Mouse (Mus musculus): Measurements from ENCODE around the gene H1fnt. TPM values are rescaled to one million over a fixed set of nuclear protein-coding genes. Genes with fewer than 3 reads are reported as not detected.

H1fnt gene
- polyA plus RNA-seq, 1 experiment from 2014 or later = not detected

GRCm38 (mm10) chr15:98226096-98226495 lies 31.0 kb downstream of the H1fnt start:
- H3K27ac ChIP-seq (ENCODE audit: low read depth, low read length) = no peak overlapping the region
- H3K27me3 ChIP-seq (ENCODE audit: control insufficient read depth, insufficient read depth, low read length) = no peaks in the 10 kb centered on the region
- H3K4me2 ChIP-seq (replicated peaks; ENCODE audit: low read depth, low read length) = no peak overlapping the region
- no peaks in the 10 kb centered on the region for H3K36me3 ChIP-seq (ENCODE audit: control insufficient read depth, insufficient read depth, low read length)
- no peak for DNase-seq (ENCODE audit: low spot score)
- no peak overlapping the region for H3K4me3 ChIP-seq (ENCODE audit: low read depth, low read length)
- 72% methylated on average over 7 of the region's 7 CpGs for WGBS
- no peaks in the 10 kb centered on the region for H3K4me1 ChIP-seq (replicated peaks; ENCODE audit: control insufficient read depth, insufficient read depth, low read length)
- no peak overlapping the region for H3K9ac ChIP-seq (ENCODE audit: low read depth, low read length)
- no peaks in the 10 kb centered on the region for H3K9me3 ChIP-seq (ENCODE audit: control insufficient read depth, low read length)
- no peak for ATAC-seq (ENCODE audit: low FRiP score)

GRCm38 (mm10) chr15:98225610-98226009 lies 31.5 kb downstream of the H1fnt start:
- no peak overlapping the region for H3K4me3 ChIP-seq (ENCODE audit: low read depth, low read length)
- H3K36me3 ChIP-seq (ENCODE audit: control insufficient read depth, insufficient read depth, low read length) = no peaks in the 10 kb centered on the region
- no peaks in the 10 kb centered on the region for H3K4me1 ChIP-seq (replicated peaks; ENCODE audit: control insufficient read depth, insufficient read depth, low read length)
- ATAC-seq (ENCODE audit: low FRiP score) (no peak), DNase-seq (ENCODE audit: low spot score) (peak; percentile 12)
- H3K27me3 ChIP-seq (ENCODE audit: control insufficient read depth, insufficient read depth, low read length) = no peaks in the 10 kb centered on the region
- 45% methylated on average over 16 of the region's 16 CpGs for WGBS
- H3K4me2 ChIP-seq (replicated peaks; ENCODE audit: low read depth, low read length) = no peak overlapping the region
- H3K27ac ChIP-seq (ENCODE audit: low read depth, low read length) = no peak overlapping the region
- no peak overlapping the region for H3K9ac ChIP-seq (ENCODE audit: low read depth, low read length)
- no peaks in the 10 kb centered on the region for H3K9me3 ChIP-seq (ENCODE audit: control insufficient read depth, low read length)

GRCm38 (mm10) chr15:98222377-98222776 lies 34.7 kb downstream of the H1fnt start:
- Histone ChIP-seq H3K36me3 (ENCODE audit: control insufficient read depth, insufficient read depth, low read length) (no peaks in the 10 kb centered on the region), H3K9me3 (ENCODE audit: control insufficient read depth, low read length) (no peaks in the 10 kb centered on the region), H3K4me3 (ENCODE audit: low read depth, low read length) (no peak overlapping the region), H3K4me1 (replicated peaks; ENCODE audit: control insufficient read depth, insufficient read depth, low read length) (no peaks in the 10 kb centered on the region), H3K4me2 (replicated peaks; ENCODE audit: low read depth, low read length) (no peak overlapping the region), H3K9ac (ENCODE audit: low read depth, low read length) (no peak overlapping the region), H3K27me3 (ENCODE audit: control insufficient read depth, insufficient read depth, low read length) (no peaks in the 10 kb centered on the region), H3K27ac (ENCODE audit: low read depth, low read length) (no peak overlapping the region)
- no peak for DNase-seq (ENCODE audit: low spot score)
- ATAC-seq (ENCODE audit: low FRiP score) = no peak

- WGBS = 80% methylated on average over 4 of the region's 4 CpGs
- DNase-seq (ENCODE audit: low spot score) (no peak), ATAC-seq (ENCODE audit: low FRiP score) (no peak)
Observed at GRCm38 (mm10) chr15:98220877-98221276, 36.2 kb downstream of the H1fnt start, which contains the start of the genes Gm44579 and Olfr287. Gene Gm44579, minus strand, starts transcription at chr15:98220977. Gene Olfr287, minus strand, starts transcription at chr15:98221056.

GRCm38 (mm10) chr15:98214130-98214529 lies 43.0 kb downstream of the H1fnt start:
- no peak overlapping the region for H3K27ac ChIP-seq (ENCODE audit: low read depth, low read length)
- 75% methylated on average over 5 of the region's 5 CpGs for WGBS
- no peaks in the 10 kb centered on the region for H3K36me3 ChIP-seq (ENCODE audit: control insufficient read depth, insufficient read depth, low read length)
- no peak overlapping the region for H3K4me2 ChIP-seq (replicated peaks; ENCODE audit: low read depth, low read length)
- H3K4me3 ChIP-seq (ENCODE audit: low read depth, low read length) = no peak overlapping the region
- DNase-seq (ENCODE audit: low spot score) = no peak
- H3K9ac ChIP-seq (ENCODE audit: low read depth, low read length) = no peak overlapping the region
- no peaks in the 10 kb centered on the region for H3K27me3 ChIP-seq (ENCODE audit: control insufficient read depth, insufficient read depth, low read length)
- no peaks in the 10 kb centered on the region for H3K9me3 ChIP-seq (ENCODE audit: control insufficient read depth, low read length)
- no peaks in the 10 kb centered on the region for H3K4me1 ChIP-seq (replicated peaks; ENCODE audit: control insufficient read depth, insufficient read depth, low read length)
- ATAC-seq (ENCODE audit: low FRiP score) = no peak

More at GRCm38 (mm10) chr15:98220877-98221276, 36.2 kb downstream of the H1fnt start, which contains the start of the genes Gm44579 and Olfr287:
- no peaks in the 10 kb centered on the region for H3K4me1 ChIP-seq (replicated peaks; ENCODE audit: control insufficient read depth, insufficient read depth, low read length)
- H3K4me3 ChIP-seq (ENCODE audit: low read depth, low read length) = no peak within 1 kb of the TSS
- H3K27ac ChIP-seq (ENCODE audit: low read depth, low read length) = no peak within 1 kb of the TSS
- H3K27me3 ChIP-seq (ENCODE audit: control insufficient read depth, insufficient read depth, low read length) = no peaks in the 10 kb centered on the region
- H3K36me3 ChIP-seq (ENCODE audit: control insufficient read depth, insufficient read depth, low read length) = no peaks in the 10 kb centered on the region
- no peak within 1 kb of the TSS for H3K4me2 ChIP-seq (replicated peaks; ENCODE audit: low read depth, low read length)
- no peak within 1 kb of the TSS for H3K9ac ChIP-seq (ENCODE audit: low read depth, low read length)
- H3K9me3 ChIP-seq (ENCODE audit: control insufficient read depth, low read length) = no peaks in the 10 kb centered on the region

- no peaks in the 10 kb centered on the region for H3K4me1 ChIP-seq (replicated peaks; ENCODE audit: control insufficient read depth, insufficient read depth, low read length)
- no peak overlapping the region for H3K4me2 ChIP-seq (replicated peaks; ENCODE audit: low read depth, low read length)
- no peak overlapping the region for H3K27ac ChIP-seq (ENCODE audit: low read depth, low read length)
- DNase-seq (ENCODE audit: low spot score) = no peak
- no peaks in the 10 kb centered on the region for H3K9me3 ChIP-seq (ENCODE audit: control insufficient read depth, low read length)
- WGBS = 79% methylated on average over 5 of the region's 5 CpGs
- H3K36me3 ChIP-seq (ENCODE audit: control insufficient read depth, insufficient read depth, low read length) = no peaks in the 10 kb centered on the region
- H3K27me3 ChIP-seq (ENCODE audit: control insufficient read depth, insufficient read depth, low read length) = no peaks in the 10 kb centered on the region
- ATAC-seq (ENCODE audit: low FRiP score) = no peak
- no peak overlapping the region for H3K4me3 ChIP-seq (ENCODE audit: low read depth, low read length)
- no peak overlapping the region for H3K9ac ChIP-seq (ENCODE audit: low read depth, low read length)
Observed at GRCm38 (mm10) chr15:98213336-98213870, 43.7 kb downstream of the H1fnt start.

GRCm38 (mm10) chr15:98209676-98210075 lies 47.4 kb downstream of the H1fnt start:
- Histone ChIP-seq H3K4me1 (replicated peaks; ENCODE audit: control insufficient read depth, insufficient read depth, low read length) (no peaks in the 10 kb centered on the region), H3K36me3 (ENCODE audit: control insufficient read depth, insufficient read depth, low read length) (no peaks in the 10 kb centered on the region), H3K9me3 (ENCODE audit: control insufficient read depth, low read length) (no peaks in the 10 kb centered on the region), H3K4me2 (replicated peaks; ENCODE audit: low read depth, low read length) (no peak overlapping the region), H3K27ac (ENCODE audit: low read depth, low read length) (no peak overlapping the region), H3K9ac (ENCODE audit: low read depth, low read length) (no peak overlapping the region), H3K27me3 (ENCODE audit: control insufficient read depth, insufficient read depth, low read length) (no peaks in the 10 kb centered on the region), H3K4me3 (ENCODE audit: low read depth, low read length) (no peak overlapping the region)
- WGBS = 82% methylated on average over 7 of the region's 7 CpGs
- ATAC-seq (ENCODE audit: low FRiP score) (no peak), DNase-seq (ENCODE audit: low spot score) (no peak)

Other genes starting within 250 kb of the H1fnt start
- 32.1 and 32.6 TPM in 2 replicates for gene Pfkm, start 164.7 kb downstream of the H1fnt start, polyA plus RNA-seq (2014; fragmentation: Nextera tagmentation; extraction: Ambion mirVana)
- 40.6 and 41.5 TPM in 2 replicates for gene Senp1, start 163.5 kb downstream of the H1fnt start, polyA plus RNA-seq (2014; fragmentation: Nextera tagmentation; extraction: Ambion mirVana)
- gene Asb8, start 91.7 kb downstream of the H1fnt start, polyA plus RNA-seq (2014; fragmentation: Nextera tagmentation; extraction: Ambion mirVana) = 47.6 and 53.2 TPM in 2 replicates
- gene Ccdc184, start 90.1 kb downstream of the H1fnt start, polyA plus RNA-seq (2014; fragmentation: Nextera tagmentation; extraction: Ambion mirVana) = 13.3 and 15.9 TPM in 2 replicates
- gene Olfr288, start 61.8 kb downstream of the H1fnt start, polyA plus RNA-seq (2014; fragmentation: Nextera tagmentation; extraction: Ambion mirVana) = not detected in 2 replicates
- not detected in 2 replicates for gene Gm44579, start 36.3 kb downstream of the H1fnt start, polyA plus RNA-seq (2014; fragmentation: Nextera tagmentation; extraction: Ambion mirVana)
- gene Olfr287, start 36.2 kb downstream of the H1fnt start, polyA plus RNA-seq (2014; fragmentation: Nextera tagmentation; extraction: Ambion mirVana) = not detected in 2 replicates
- gene Olfr286, start 22.8 kb downstream of the H1fnt start, polyA plus RNA-seq (2014; fragmentation: Nextera tagmentation; extraction: Ambion mirVana) = not detected in 2 replicates
- 1.7 and 2.1 TPM in 2 replicates for gene Zfp641, start 38.9 kb upstream of the H1fnt start, polyA plus RNA-seq (2014; fragmentation: Nextera tagmentation; extraction: Ambion mirVana)
- not detected in 2 replicates for gene Olfr285, start 60.1 kb upstream of the H1fnt start, polyA plus RNA-seq (2014; fragmentation: Nextera tagmentation; extraction: Ambion mirVana)
- gene Olfr284, start 83.7 kb upstream of the H1fnt start, polyA plus RNA-seq (2014; fragmentation: Nextera tagmentation; extraction: Ambion mirVana) = not detected in 2 replicates
- gene Olfr283, start 123.7 kb upstream of the H1fnt start, polyA plus RNA-seq (2014; fragmentation: Nextera tagmentation; extraction: Ambion mirVana) = not detected in 2 replicates
- not detected in 2 replicates for gene Olfr282, start 173.9 kb upstream of the H1fnt start, polyA plus RNA-seq (2014; fragmentation: Nextera tagmentation; extraction: Ambion mirVana)
- not detected in 2 replicates for gene Olfr281, start 195.3 kb upstream of the H1fnt start, polyA plus RNA-seq (2014; fragmentation: Nextera tagmentation; extraction: Ambion mirVana)
- gene OR5BS1P, start 212.6 kb upstream of the H1fnt start, polyA plus RNA-seq (2014; fragmentation: Nextera tagmentation; extraction: Ambion mirVana) = not detected in 2 replicates
- gene Lalba, start 225.4 kb upstream of the H1fnt start, polyA plus RNA-seq (2014; fragmentation: Nextera tagmentation; extraction: Ambion mirVana) = not detected in 2 replicates
- gene Olfr279, start 235.1 kb upstream of the H1fnt start, polyA plus RNA-seq (2014; fragmentation: Nextera tagmentation; extraction: Ambion mirVana) = not detected in 2 replicates

Data from hindbrain, embryonic 11.5 days (tissue).